Mouse (Mus musculus) lung, embryonic 14.5 days (tissue): Measurements from ENCODE around the gene Wnt6. TPM values are rescaled to one million over a fixed set of nuclear protein-coding genes. Genes with fewer than 3 reads are reported as not detected.

Experiments
- ATAC-seq: fragments of 200-750 bp; cut with Nextera tagmentation; 2 replicates; pipeline ENCODE4 v1.8.0; 2017; ENCODE audit warnings: mild to moderate bottlenecking, moderate TSS enrichment, moderate library complexity; ENCODE audit not compliant: insufficient read depth
- DNase-seq: peaks from one replicate; pipeline ENCODE4 v3.0.0-alpha.2; 2015
- H3K27ac ChIP-seq: fragments of 300-500 bp; sonication (generic); 2 replicates; pipeline ENCODE4 v1.5.1; 2014; ENCODE audit warnings: low read depth, mild to moderate bottlenecking, moderate library complexity
- H3K27me3 ChIP-seq: fragments of 300-500 bp; sonication (generic); 2 replicates; pipeline ENCODE4 v1.6.1; 2014; ENCODE audit warnings: low read length, control low read depth; ENCODE audit not compliant: insufficient read depth
- H3K36me3 ChIP-seq: fragments of 300-500 bp; sonication (generic); 2 replicates; pipeline ENCODE4 v1.6.1; 2014; ENCODE audit warnings: control low read depth; ENCODE audit not compliant: insufficient read depth
- H3K4me1 ChIP-seq: fragments of 300-500 bp; sonication (generic); 2 replicates; pipeline ENCODE4 v1.6.1; 2014; ENCODE audit warnings: antibody characterized with exemption, control low read depth; ENCODE audit not compliant: insufficient read depth
- H3K4me2 ChIP-seq: fragments of 300-500 bp; sonication (generic); 2 replicates; pipeline ENCODE4 v1.6.1; 2014; ENCODE audit warnings: mild to moderate bottlenecking
- H3K4me3 ChIP-seq: fragments of 300-500 bp; sonication (generic); 2 replicates; pipeline ENCODE4 v1.5.1; 2014; ENCODE audit warnings: low read depth, low read length
- H3K9ac ChIP-seq: fragments of 300-500 bp; sonication (generic); 2 replicates; pipeline ENCODE4 v1.6.1; 2014
- H3K9me3 ChIP-seq: fragments of 300-500 bp; sonication (generic); 2 replicates; pipeline ENCODE4 v1.6.1; 2016; ENCODE audit warnings: low read depth, low read length, control low read depth
- CTCF ChIP-seq: IDR thresholded peaks from 2 replicates; pipeline ENCODE4 v1.5.1; 2016; ENCODE audit warnings: antibody characterized with exemption, low read depth
- WGBS: fragments of 180-500 bp; shearing (Covaris S2); extraction: QIAGEN DNeasy Blood & Tissue Kit; methylation state at CpG from one replicate; pipeline ENCODE4 v1.1.7; 2014; 5-methylcytosine and 5-hydroxymethylcytosine counted together
- polyA plus RNA-seq: library from polyadenylated mRNA; unstranded; fragments of >200 nt; fragmentation: Nextera tagmentation; extraction: Ambion mirVana; gene quantifications from 2 replicates; pipeline ENCODE4 v1.2.1, GENCODE M21; 2014

Gene Wnt6
- polyA plus RNA-seq, result 0.53 and 0.57 TPM in 2 replicates

- H3K9me3 ChIP-seq, result no peaks in the 10 kb centered on the region
- H3K4me3 ChIP-seq, result peak within 1 kb of the TSS; percentile 46
- H3K4me2 ChIP-seq, result peak within 1 kb of the TSS; percentile 90
- peak within 1 kb of the TSS; percentile 43 for H3K9ac ChIP-seq
- ATAC-seq (no peak), DNase-seq (no peak)
- H3K36me3 ChIP-seq, result no peaks in the 10 kb centered on the region
- H3K27me3 ChIP-seq, result peaks cover 61% of the 10 kb centered on the region
- no peak for TF ChIP-seq CTCF
- 0% methylated on average over 3 of the region's 8 CpGs for WGBS
- H3K27ac ChIP-seq, result no peak within 1 kb of the TSS
- H3K4me1 ChIP-seq, result peaks cover 13% of the 10 kb centered on the region
Observed at GRCm38 (mm10) chr1:74771845-74771930, at the start of gene Wnt6. Gene Wnt6 (plus strand): TSS chr1:74771892.

- Histone ChIP-seq H3K27ac (no peak overlapping the region), H3K4me2 (no peak overlapping the region), H3K4me1 (no peaks in the 10 kb centered on the region), H3K36me3 (no peaks in the 10 kb centered on the region), H3K9me3 (no peaks in the 10 kb centered on the region), H3K9ac (no peak overlapping the region), H3K27me3 (no peaks in the 10 kb centered on the region), H3K4me3 (no peak overlapping the region)
- TF ChIP-seq CTCF, result peak; percentile 41
- DNase-seq (peak; percentile 43), ATAC-seq (no peak)
- WGBS, result 68% methylated on average over 2 of the region's 2 CpGs
Observed at GRCm38 (mm10) chr1:74723748-74724147, 47.9 kb upstream of the Wnt6 start.

GRCm38 (mm10) chr1:74726114-74726513 is 45.6 kb upstream of the Wnt6 start:
- 45% methylated on average over 5 of the region's 5 CpGs for WGBS

GRCm38 (mm10) chr1:74726674-74727073 is 45.0 kb upstream of the Wnt6 start:
- Histone ChIP-seq H3K27ac (no peak overlapping the region), H3K27me3 (no peaks in the 10 kb centered on the region), H3K36me3 (no peaks in the 10 kb centered on the region), H3K4me2 (no peak overlapping the region), H3K9ac (no peak overlapping the region), H3K4me3 (no peak overlapping the region), H3K9me3 (no peaks in the 10 kb centered on the region), H3K4me1 (no peaks in the 10 kb centered on the region)
- TF ChIP-seq CTCF, result no peak
- DNase-seq, result no peak
- WGBS, result 56% methylated on average over 5 of the region's 5 CpGs
- ATAC-seq, result no peak

More at GRCm38 (mm10) chr1:74726114-74726513, 45.6 kb upstream of the Wnt6 start:
- Histone ChIP-seq H3K9me3 (no peaks in the 10 kb centered on the region), H3K9ac (no peak overlapping the region), H3K4me2 (no peak overlapping the region), H3K36me3 (no peaks in the 10 kb centered on the region), H3K4me1 (no peaks in the 10 kb centered on the region), H3K27me3 (no peaks in the 10 kb centered on the region), H3K4me3 (no peak overlapping the region), H3K27ac (no peak overlapping the region)
- ATAC-seq, result no peak
- no peak for TF ChIP-seq CTCF
- no peak for DNase-seq

GRCm38 (mm10) chr1:74728446-74728845 is 43.2 kb upstream of the Wnt6 start:
- Histone ChIP-seq H3K27me3 (no peaks in the 10 kb centered on the region), H3K27ac (no peak overlapping the region), H3K36me3 (no peaks in the 10 kb centered on the region), H3K9ac (no peak overlapping the region), H3K4me3 (no peak overlapping the region), H3K9me3 (no peaks in the 10 kb centered on the region), H3K4me2 (no peak overlapping the region), H3K4me1 (no peaks in the 10 kb centered on the region)
- no peak for DNase-seq
- no peak for ATAC-seq
- WGBS, result 59% methylated on average over 8 of the region's 8 CpGs
- TF ChIP-seq CTCF, result no peak

- ATAC-seq (no peak), DNase-seq (no peak)
- H3K9me3 ChIP-seq, result no peaks in the 10 kb centered on the region
- no peak overlapping the region for H3K4me3 ChIP-seq
- H3K4me2 ChIP-seq, result no peak overlapping the region
- H3K36me3 ChIP-seq, result no peaks in the 10 kb centered on the region
- no peak overlapping the region for H3K27ac ChIP-seq
- 76% methylated on average over 12 of the region's 12 CpGs for WGBS
- no peak for TF ChIP-seq CTCF
- H3K4me1 ChIP-seq, result no peaks in the 10 kb centered on the region
- H3K9ac ChIP-seq, result no peak overlapping the region
- H3K27me3 ChIP-seq, result no peaks in the 10 kb centered on the region
Observed at GRCm38 (mm10) chr1:74736977-74737376, 34.7 kb upstream of the Wnt6 start.

GRCm38 (mm10) chr1:74737500-74737899 is 34.2 kb upstream of the Wnt6 start:
- Histone ChIP-seq H3K9ac (no peak overlapping the region), H3K36me3 (no peaks in the 10 kb centered on the region), H3K4me1 (no peaks in the 10 kb centered on the region), H3K4me3 (no peak overlapping the region), H3K9me3 (no peaks in the 10 kb centered on the region), H3K27me3 (no peaks in the 10 kb centered on the region), H3K27ac (no peak overlapping the region), H3K4me2 (no peak overlapping the region)
- 84% methylated on average over 7 of the region's 7 CpGs for WGBS
- DNase-seq, result no peak
- no peak for TF ChIP-seq CTCF
- no peak for ATAC-seq

GRCm38 (mm10) chr1:74740846-74741245 is 30.8 kb upstream of the Wnt6 start:
- DNase-seq (no peak), ATAC-seq (no peak)
- TF ChIP-seq CTCF, result no peak

More at GRCm38 (mm10) chr1:74740846-74741245, 30.8 kb upstream of the Wnt6 start:
- Histone ChIP-seq H3K4me2 (no peak overlapping the region), H3K9ac (no peak overlapping the region), H3K9me3 (no peaks in the 10 kb centered on the region), H3K27ac (no peak overlapping the region), H3K36me3 (no peaks in the 10 kb centered on the region), H3K4me3 (no peak overlapping the region), H3K27me3 (no peaks in the 10 kb centered on the region), H3K4me1 (no peaks in the 10 kb centered on the region)
- WGBS, result 70% methylated on average over 7 of the region's 7 CpGs
